In the genomic region with DNA sequence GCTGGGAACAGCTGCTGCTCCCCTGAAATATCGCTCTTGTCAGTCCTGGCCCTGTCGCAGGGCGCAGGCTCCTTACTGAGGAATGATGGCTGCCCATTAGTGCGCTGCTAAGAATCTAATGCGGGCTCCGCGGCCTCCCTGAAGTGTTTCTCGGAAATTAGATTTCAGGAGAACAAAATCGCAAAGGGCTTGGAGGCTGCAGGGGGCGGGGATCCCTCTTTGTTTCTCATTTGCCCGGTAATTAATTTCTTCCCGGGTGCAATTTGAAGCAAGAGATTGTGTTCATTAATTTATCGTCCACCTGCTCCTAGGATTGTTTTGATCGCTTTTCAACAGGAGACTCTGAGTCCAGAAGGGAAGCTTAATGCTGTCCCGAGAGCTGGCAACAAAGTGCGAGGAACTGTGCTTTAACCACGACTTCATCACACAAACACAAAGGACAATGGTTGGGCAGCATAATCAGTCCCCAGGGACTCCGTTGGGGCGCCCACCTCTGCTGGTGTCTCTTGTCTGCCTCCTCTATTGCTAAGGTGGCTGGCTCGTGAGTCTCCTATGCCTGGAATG, we compare ENCODE assay signal across 9 mouse cellular contexts.
DNase-seq lines count a peak whose midpoint lies in the region; ATAC-seq and TF ChIP-seq lines count a peak whose summit lies in the region.
"Had no signal": no experiment of that assay in that cellular context is flagged by ENCODE, and none has a peak within 500 bp of the region (broad histone marks: within the 10 kb centered on the region; RNA-seq: fewer than 3 reads in every experiment).

No protein-coding gene starts in this region.

- TF ChIP-seq CTCF in left cerebral cortex, adult 2 months (IDR thresholded peaks at IDR 0.05) = no peak
- no peak for TF ChIP-seq CTCF in forebrain, postnatal 0 days (IDR thresholded peaks at IDR 0.05; ENCODE audit: low read depth)
- no peak for TF ChIP-seq CTCF in midbrain, postnatal 0 days (IDR thresholded peaks at IDR 0.05)

- no peak for ATAC-seq in forebrain, postnatal 0 days
- no peak for ATAC-seq in midbrain, postnatal 0 days (ENCODE audit: low FRiP score)
- ATAC-seq: lung, postnatal 0 days had no signal

- H3K36me3 ChIP-seq in forebrain, postnatal 0 days (ENCODE audit: insufficient read depth) = no peaks in the 10 kb centered on the region
- H3K36me3 ChIP-seq in midbrain, postnatal 0 days (ENCODE audit: insufficient read depth, low read length) = no peaks in the 10 kb centered on the region

- no peak overlapping the region for H3K27ac ChIP-seq in left cerebral cortex, adult 2 months
- peak overlapping the region; percentile 30 for H3K27ac ChIP-seq in forebrain, postnatal 0 days (ENCODE audit: low read depth, low read length)
- H3K27ac ChIP-seq in midbrain, postnatal 0 days (ENCODE audit: low read depth, low read length) = peak overlapping the region; percentile 4; the same call in 1 of the 2 replicates

- 0 out of 2 replicates have a peak overlapping the region, but pooled peaks have one; percentile 25 for H3K9ac ChIP-seq in forebrain, postnatal 0 days
- H3K9ac ChIP-seq in midbrain, postnatal 0 days (replicated peaks; ENCODE audit: low read length, poor library complexity, severe bottlenecking) = no peak overlapping the region

- 5% methylated on average over 20 of the region's 20 CpGs for WGBS in forebrain, postnatal 0 days
- 25% methylated on average over 20 of the region's 20 CpGs for WGBS in midbrain, postnatal 0 days

- H3K27me3 ChIP-seq in forebrain, postnatal 0 days (ENCODE audit: insufficient read depth, low read length) = no peaks in the 10 kb centered on the region
- no peaks in the 10 kb centered on the region for H3K27me3 ChIP-seq in midbrain, postnatal 0 days (ENCODE audit: insufficient read depth, low read length)

- H3K4me3 ChIP-seq in left cerebral cortex, adult 2 months = no peak overlapping the region
- no peak overlapping the region for H3K4me3 ChIP-seq in forebrain, postnatal 0 days (ENCODE audit: low read depth, low read length)
- no peak overlapping the region for H3K4me3 ChIP-seq in midbrain, postnatal 0 days (ENCODE audit: low read depth, low read length)

- H3K9me3 ChIP-seq in forebrain, postnatal 0 days (ENCODE audit: low read length) = no peaks in the 10 kb centered on the region
- no peaks in the 10 kb centered on the region for H3K9me3 ChIP-seq in midbrain, postnatal 0 days (ENCODE audit: low read length)

- H3K4me1 ChIP-seq in forebrain, postnatal 0 days (ENCODE audit: insufficient read depth) = peaks cover 29% of the 10 kb centered on the region
- peaks cover 9% of the 10 kb centered on the region; the same call in 1 of the 2 replicates for H3K4me1 ChIP-seq in midbrain, postnatal 0 days (ENCODE audit: insufficient read depth, low read length)

- peak; percentile 17 for DNase-seq in cerebellum, adult 9-11 months
- DNase-seq in cerebellum, adult 8-10 months = no peak
- DNase-seq in left cerebral cortex, postnatal 4 days = peak; percentile 46
- DNase-seq in left cerebral cortex, adult 2 months (ENCODE audit: extremely low spot score in 1 of 2, low spot score in 2 of 2) = no peak
- peak; percentile 58 for DNase-seq in forebrain, postnatal 0 days
- DNase-seq in midbrain, postnatal 0 days (ENCODE audit: low spot score) = peak; percentile 77
- DNase-seq in spleen, adult 18-20 months = no peak
- no peak for DNase-seq in right cerebral cortex, adult 18-20 months

- H3K4me2 ChIP-seq in forebrain, postnatal 0 days (ENCODE audit: low read depth) = peak overlapping the region; percentile 31; the same call in 1 of the 2 replicates
- H3K4me2 ChIP-seq in midbrain, postnatal 0 days (ENCODE audit: low read depth, low read length, poor library complexity, severe bottlenecking) = no peak overlapping the region

- intact Hi-C loops in left cerebral cortex, postnatal 4 days (cut with DNase I) = no loop called here
- intact Hi-C loops in left cerebral cortex, adult 2 months (cut with DNase I) = no loop called here

Comparison
In these comparisons a context has a peak if more than half of its experiments do, and no peak if none do; other contexts are left out.
1. DNase-seq: peak in cerebellum, adult 9-11 months (single experiment), left cerebral cortex, postnatal 4 days (single experiment), forebrain, postnatal 0 days (single experiment) and midbrain, postnatal 0 days (single experiment); none in cerebellum, adult 8-10 months (single experiment), left cerebral cortex, adult 2 months (0 of 2), spleen, adult 18-20 months (0 of 2) and right cerebral cortex, adult 18-20 months (single experiment).